Comparison of ENCODE assay signal across 8 mouse cellular contexts in genomic region chr7:98702283-98703240, GRCm38 (mm10). TPM values are rescaled to one million over a fixed set of nuclear protein-coding genes. Genes with fewer than 3 reads are reported as not detected.
A peak's percentile ranks its signal among the peaks of the same experiment; 100 is the strongest.
DNase-seq lines count a peak whose midpoint lies in the region; ATAC-seq and TF ChIP-seq lines count a peak whose summit lies in the region.

Gene Thap12 (plus strand): TSS chr7:98703103.

- H3K27ac ChIP-seq in bone marrow, adult 2 months (ENCODE audit: control insufficient read depth, insufficient read depth, low read depth, low read length, poor library complexity), result peak within 1 kb of the TSS; percentile 88
- H3K27ac ChIP-seq in embryonic facial prominence, embryonic 15.5 days (replicated peaks), result peak within 1 kb of the TSS; percentile 89
- H3K27ac ChIP-seq in limb, embryonic 14.5 days (replicated peaks; ENCODE audit: low read depth, low read length), result peak within 1 kb of the TSS; percentile 65
- peak within 1 kb of the TSS; percentile 74 for H3K27ac ChIP-seq in midbrain, postnatal 0 days (ENCODE audit: low read depth, low read length)

- WGBS in bone marrow, adult 2 months, result 2% methylated on average over 59 of the region's 65 CpGs
- 1% methylated on average over 64 of the region's 65 CpGs for WGBS in embryonic facial prominence, embryonic 15.5 days
- WGBS in limb, embryonic 14.5 days, result 4% methylated on average over 57 of the region's 65 CpGs
- 3% methylated on average over 60 of the region's 65 CpGs for WGBS in midbrain, postnatal 0 days

- TF ChIP-seq CTCF in bone marrow, adult 2 months (IDR thresholded peaks at IDR 0.05; ENCODE audit: control insufficient read depth, insufficient read depth, low read length), result peak; percentile 35; the same call in 1 of the 2 replicates
- peak; percentile 65 for TF ChIP-seq CTCF in midbrain, postnatal 0 days (IDR thresholded peaks at IDR 0.05)

- no peaks in the 10 kb centered on the region; the same call in 1 of the 2 replicates for H3K4me1 ChIP-seq in bone marrow, adult 2 months (ENCODE audit: control insufficient read depth, insufficient read depth, low read length)
- H3K4me1 ChIP-seq in embryonic facial prominence, embryonic 15.5 days, result peaks cover 25% of the 10 kb centered on the region
- H3K4me1 ChIP-seq in limb, embryonic 14.5 days (ENCODE audit: control insufficient read depth, insufficient read depth, low read length), result peaks cover 23% of the 10 kb centered on the region
- peaks cover 15% of the 10 kb centered on the region; the same call in 1 of the 2 replicates for H3K4me1 ChIP-seq in midbrain, postnatal 0 days (ENCODE audit: insufficient read depth, low read length)

- no peaks in the 10 kb centered on the region for H3K27me3 ChIP-seq in embryonic facial prominence, embryonic 15.5 days
- no peaks in the 10 kb centered on the region for H3K27me3 ChIP-seq in limb, embryonic 14.5 days (ENCODE audit: control insufficient read depth, insufficient read depth, low read length)
- H3K27me3 ChIP-seq in midbrain, postnatal 0 days (ENCODE audit: insufficient read depth, low read length), result no peaks in the 10 kb centered on the region

- H3K4me2 ChIP-seq in embryonic facial prominence, embryonic 15.5 days (replicated peaks), result peak within 1 kb of the TSS; percentile 54
- peak within 1 kb of the TSS; percentile 81 for H3K4me2 ChIP-seq in limb, embryonic 14.5 days (replicated peaks; ENCODE audit: low read depth, low read length, severe bottlenecking)
- peak within 1 kb of the TSS; percentile 67 for H3K4me2 ChIP-seq in midbrain, postnatal 0 days (ENCODE audit: low read depth, low read length, poor library complexity, severe bottlenecking)

- H3K36me3 ChIP-seq in embryonic facial prominence, embryonic 15.5 days, result no peaks in the 10 kb centered on the region
- H3K36me3 ChIP-seq in limb, embryonic 14.5 days (ENCODE audit: control insufficient read depth, insufficient read depth, low read length), result no peaks in the 10 kb centered on the region
- no peaks in the 10 kb centered on the region for H3K36me3 ChIP-seq in midbrain, postnatal 0 days (ENCODE audit: insufficient read depth, low read length)

- no peaks in the 10 kb centered on the region for H3K9me3 ChIP-seq in embryonic facial prominence, embryonic 15.5 days (replicated peaks)
- H3K9me3 ChIP-seq in limb, embryonic 14.5 days (ENCODE audit: control insufficient read depth, low read length), result no peaks in the 10 kb centered on the region
- H3K9me3 ChIP-seq in midbrain, postnatal 0 days (ENCODE audit: low read length), result no peaks in the 10 kb centered on the region

- peak within 1 kb of the TSS; percentile 94 for H3K9ac ChIP-seq in embryonic facial prominence, embryonic 15.5 days
- H3K9ac ChIP-seq in limb, embryonic 14.5 days (ENCODE audit: low read depth, low read length, severe bottlenecking), result peak within 1 kb of the TSS; percentile 91
- peak within 1 kb of the TSS; percentile 86 for H3K9ac ChIP-seq in midbrain, postnatal 0 days (replicated peaks; ENCODE audit: low read length, poor library complexity, severe bottlenecking)

- peak; percentile 81; the same call in 1 of the 2 replicates for TF ChIP-seq POLR2A in bone marrow, adult 2 months (IDR thresholded peaks at IDR 0.05; ENCODE audit: borderline replicate concordance, control insufficient read depth, low read depth, low read length)
- peak; percentile 82; the same call in 1 of the 2 replicates for TF ChIP-seq POLR2A in limb, embryonic 14.5 days (IDR thresholded peaks at IDR 0.05; ENCODE audit: borderline replicate concordance, extremely low read depth, insufficient read depth, insufficient read length)

- peak; percentile 99 for ATAC-seq in embryonic facial prominence, embryonic 15.5 days (ENCODE audit: insufficient number of reproducible peaks, low FRiP score, low TSS enrichment, low read depth)
- ATAC-seq in limb, embryonic 14.5 days (ENCODE audit: low FRiP score, low read depth), result peak; percentile 96
- ATAC-seq in midbrain, postnatal 0 days (ENCODE audit: low FRiP score), result peak; percentile 99

- peak within 1 kb of the TSS; percentile 97 for H3K4me3 ChIP-seq in bone marrow, adult 2 months (replicated peaks; ENCODE audit: control insufficient read depth, low read depth, low read length)
- peak within 1 kb of the TSS; percentile 89 for H3K4me3 ChIP-seq in embryonic facial prominence, embryonic 15.5 days (replicated peaks)
- peak within 1 kb of the TSS; percentile 75 for H3K4me3 ChIP-seq in limb, embryonic 14.5 days (replicated peaks; ENCODE audit: low read length)
- peak within 1 kb of the TSS; percentile 98 for H3K4me3 ChIP-seq in midbrain, postnatal 0 days (ENCODE audit: low read depth, low read length)

- DNase-seq in 416B (ENCODE audit: low read depth), result peak; percentile 98
- DNase-seq in heart, adult 8-10 months (ENCODE audit: low spot score), result peak; percentile 99
- peak; percentile 99 for DNase-seq in kidney, adult 9 months
- peak; percentile 97 for DNase-seq in limb, embryonic 14.5 days (ENCODE audit: low spot score)
- peak; percentile 98 for DNase-seq in midbrain, postnatal 0 days (ENCODE audit: low spot score)
- peak; percentile 98 to 99 for DNase-seq in spleen, postnatal 14 days (ENCODE audit: low spot score in 2 of 2)

RNA-seq across cellular contexts. Expression of gene Thap12, which starts in this region (rescaled TPM):
- polyA plus RNA-seq in bone marrow, adult 2 months (2011; ENCODE audit: insufficient read depth, insufficient read length, low replicate concordance, missing spikeins), result 8.2 and 9.0 TPM in 2 replicates
- 55.3 and 56.1 TPM in 2 replicates for polyA plus RNA-seq in embryonic facial prominence, embryonic 15.5 days (2015; fragmentation: Nextera tagmentation; extraction: Ambion mirVana)
- 10 to 100 TPM; 70.7 to 89.1 (median 82.6) TPM for total RNA-seq in heart, adult 8-10 months (2022)
- 35.4 and 42.1 TPM in 2 replicates for polyA plus RNA-seq in limb, embryonic 14.5 days (2012; rRNA removed)
- 68.5 and 76.8 TPM in 2 replicates for polyA plus RNA-seq in limb, embryonic 14.5 days (2014; fragmentation: Nextera tagmentation; extraction: Ambion mirVana)
- total RNA-seq in midbrain, postnatal 0 days (2014; rRNA removed), result 64.2 and 67.3 TPM in 2 replicates
- polyA plus RNA-seq in midbrain, postnatal 0 days (2015; fragmentation: Nextera tagmentation; extraction: Ambion mirVana), result 43.0 and 49.1 TPM in 2 replicates

Comparison
In these comparisons a context has a peak if more than half of its experiments do, and no peak if none do; other contexts are left out.
1. Peak in every context shown above with its lines: DNase-seq, ATAC-seq, H3K4me3 ChIP-seq and H3K27ac ChIP-seq.